Mouse (Mus musculus) right cerebral cortex, adult 18-20 months (tissue): ENCODE measurements around the gene Arx.
A peak's percentile ranks its signal among the peaks of the same experiment; 100 is the strongest.

Experiments
- DNase-seq: peaks from one replicate; pipeline ENCODE4 v3.0.0; 2022; ENCODE audit warnings: mixed read lengths

Gene Arx

DNA sequence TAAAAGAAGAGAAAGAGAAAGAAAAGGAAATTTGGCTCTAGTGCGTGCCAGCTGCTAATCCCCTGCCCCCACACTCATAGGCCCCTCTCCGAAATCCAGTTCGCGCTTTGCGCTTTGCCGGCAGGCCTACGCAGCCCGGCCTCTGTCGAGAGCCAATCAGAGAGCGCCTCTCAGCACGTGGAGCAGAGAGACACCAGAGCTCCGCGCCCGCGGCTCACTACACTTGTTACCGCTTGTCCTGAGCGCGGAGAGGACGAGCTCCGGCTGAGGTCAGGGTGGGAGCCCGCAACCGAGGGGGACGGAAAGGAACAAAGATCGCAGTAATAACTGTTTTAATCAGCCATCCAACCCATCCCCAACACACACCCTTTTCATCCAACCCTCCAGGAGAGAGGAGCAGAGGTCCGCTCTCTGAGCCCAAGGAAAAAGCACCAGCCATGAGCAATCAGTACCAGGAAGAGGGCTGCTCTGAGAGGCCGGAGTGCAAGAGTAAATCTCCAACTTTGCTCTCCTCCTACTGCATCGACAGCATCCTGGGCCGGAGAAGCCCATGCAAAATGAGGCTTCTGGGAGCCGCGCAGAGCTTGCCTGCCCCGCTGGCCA, at the start of gene Arx:
TSS of gene Arx (plus strand) at position 155 of the 603 bp plus-strand sequence.
- DNase-seq = peak; percentile 64

DNA sequence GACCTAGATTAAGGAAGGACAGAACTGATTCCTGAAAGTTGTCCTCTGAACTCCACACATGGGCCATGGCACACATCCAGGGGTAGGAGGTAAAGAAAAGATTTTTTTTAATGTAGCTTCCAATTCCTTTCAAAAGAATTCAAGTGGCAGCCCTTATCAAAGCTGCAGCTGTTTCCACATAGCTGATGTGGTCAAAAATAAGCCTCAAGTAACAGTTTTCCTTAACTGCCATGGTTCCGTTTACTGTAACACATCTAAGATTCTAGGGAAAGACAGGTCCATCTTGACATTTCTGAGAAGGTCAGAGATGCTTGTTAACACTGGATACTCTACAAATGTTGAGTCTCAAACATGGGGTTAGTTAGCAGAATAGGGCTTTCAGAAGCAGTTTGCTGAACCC, 34.9 kb upstream of the Arx start:
- no peak for DNase-seq

DNA sequence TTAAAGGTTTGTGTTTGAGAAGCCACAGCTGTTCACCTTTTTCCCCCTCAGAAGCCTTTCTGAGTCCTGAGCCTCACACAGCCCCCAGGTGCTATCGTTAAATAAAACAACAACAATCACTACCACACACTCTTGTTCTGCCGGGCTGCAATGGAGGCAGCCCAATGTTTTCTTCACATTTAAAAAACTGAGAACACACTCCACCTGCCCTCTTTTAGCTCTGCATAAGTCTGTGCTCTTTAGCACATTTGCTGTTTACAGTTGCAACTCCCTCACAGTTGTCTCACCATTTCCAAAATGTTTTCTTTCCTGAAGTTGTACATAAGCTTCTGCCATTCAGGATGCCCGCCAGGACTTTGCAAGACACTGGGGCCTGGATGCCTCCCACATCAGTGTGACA, 10.6 kb upstream of the Arx start:
- no peak for DNase-seq

DNA sequence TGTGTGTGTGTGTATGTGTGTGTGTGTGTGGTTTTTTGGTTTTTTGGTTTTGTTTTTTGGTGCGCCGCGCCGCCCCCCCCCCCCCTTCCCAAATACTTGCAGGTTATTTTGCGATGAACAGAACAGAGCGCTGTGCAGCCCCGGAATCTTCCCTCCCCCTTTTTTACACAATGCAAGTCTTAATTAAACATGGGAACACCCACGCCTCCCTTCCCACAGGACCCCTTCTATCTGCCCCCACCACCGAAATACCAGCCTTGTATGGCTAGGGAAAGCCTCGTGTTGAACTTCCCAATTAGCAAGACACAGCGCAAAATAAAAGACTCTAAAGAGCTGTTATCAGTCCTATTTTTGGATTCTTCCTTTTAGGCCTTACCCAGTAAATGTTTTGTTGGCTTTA, 6.3 kb upstream of the Arx start:
- no peak for DNase-seq

DNA sequence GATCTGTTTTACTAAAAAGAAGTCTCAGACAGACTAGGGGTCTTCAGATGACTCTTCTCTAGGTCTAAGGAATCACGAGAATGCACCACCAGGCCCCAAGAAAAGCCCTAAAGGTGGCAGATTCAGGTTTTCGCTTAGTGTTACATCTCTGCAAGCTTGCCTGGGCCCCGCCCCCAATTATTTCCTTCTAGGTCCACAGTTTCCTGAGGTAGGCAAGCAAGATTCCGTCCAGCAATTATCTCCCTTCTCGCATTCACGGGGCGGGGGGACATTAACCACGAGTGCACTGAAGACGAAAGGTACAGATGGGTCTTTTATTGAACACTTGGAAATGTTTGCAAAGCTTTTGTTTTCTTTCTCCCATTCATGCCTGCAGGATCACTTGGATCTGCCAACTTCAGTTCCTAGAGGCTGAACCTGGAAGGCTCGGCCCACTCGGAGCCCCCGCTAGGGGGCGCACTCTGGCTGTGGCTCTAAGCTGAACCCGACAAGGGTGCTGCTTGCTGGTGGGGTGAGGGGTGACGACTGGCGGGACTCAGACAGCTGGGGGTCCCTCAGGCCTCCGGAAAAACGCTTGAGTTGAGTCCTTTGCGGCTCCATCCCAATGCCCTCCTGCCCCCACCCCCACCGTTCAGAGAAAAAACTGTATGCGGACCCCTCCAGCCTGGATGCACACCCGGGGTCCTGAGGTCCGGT, 5.1 kb upstream of the Arx start:
- no peak for DNase-seq

DNA sequence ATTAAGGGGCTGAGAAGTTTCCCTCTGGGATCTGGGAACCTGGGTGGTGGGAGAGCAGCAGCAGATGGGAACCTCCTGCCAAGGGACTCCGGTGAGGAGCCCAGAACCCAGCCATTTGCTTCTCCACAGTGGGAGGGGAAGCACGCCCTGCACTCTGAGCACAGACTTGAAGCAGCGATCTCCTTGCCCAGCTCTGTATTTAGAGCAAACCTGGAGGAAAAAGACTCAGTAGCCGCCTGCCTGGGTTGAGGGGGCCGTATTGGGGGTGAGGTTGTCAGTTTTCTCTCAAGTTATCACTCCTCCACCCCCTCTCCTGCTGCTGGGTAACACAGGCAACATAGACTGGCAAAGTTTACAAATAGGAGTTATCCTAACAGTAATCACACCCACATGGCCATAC, 4.5 kb upstream of the Arx start:
- DNase-seq = no peak

DNA sequence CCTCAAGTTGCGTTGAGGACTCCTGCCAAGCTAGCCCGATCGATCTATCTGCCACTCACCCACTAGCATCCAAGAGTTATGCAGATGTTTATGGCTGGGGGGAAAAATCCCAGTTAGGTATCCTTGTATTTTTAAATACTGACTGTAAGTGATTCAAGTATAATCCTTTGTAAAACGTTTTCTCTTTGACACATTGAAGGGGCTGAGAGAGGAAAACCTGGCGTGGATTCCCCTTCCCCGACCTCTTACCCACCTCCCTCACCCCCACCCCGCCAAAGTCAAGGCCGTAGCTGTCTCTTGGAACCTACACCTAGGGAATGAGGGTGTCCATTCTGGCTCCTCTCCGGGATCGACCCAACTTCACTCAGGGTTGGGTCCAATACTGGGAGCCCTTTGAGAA, 1.2 kb upstream of the Arx start:
- no peak for DNase-seq

DNA sequence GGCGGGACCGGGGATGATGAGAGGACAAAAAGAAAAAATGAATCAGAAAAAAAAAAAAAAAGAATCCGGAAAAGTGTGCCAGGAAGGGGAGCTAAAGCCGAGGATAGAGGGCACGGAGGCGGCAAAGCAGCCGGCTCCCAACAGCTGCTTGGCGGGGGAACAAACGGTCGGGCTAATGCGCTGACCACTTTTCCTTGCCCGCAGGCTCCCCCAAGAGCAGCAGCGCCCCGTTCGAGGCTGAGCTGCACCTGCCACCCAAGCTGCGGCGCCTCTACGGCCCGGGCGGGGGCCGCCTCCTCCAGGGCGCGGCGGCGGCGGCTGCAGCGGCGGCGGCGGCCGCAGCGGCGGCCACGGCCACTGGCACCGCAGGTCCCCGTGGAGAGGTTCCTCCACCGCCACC, 2.1 kb downstream of the Arx start:
- DNase-seq = no peak

DNA sequence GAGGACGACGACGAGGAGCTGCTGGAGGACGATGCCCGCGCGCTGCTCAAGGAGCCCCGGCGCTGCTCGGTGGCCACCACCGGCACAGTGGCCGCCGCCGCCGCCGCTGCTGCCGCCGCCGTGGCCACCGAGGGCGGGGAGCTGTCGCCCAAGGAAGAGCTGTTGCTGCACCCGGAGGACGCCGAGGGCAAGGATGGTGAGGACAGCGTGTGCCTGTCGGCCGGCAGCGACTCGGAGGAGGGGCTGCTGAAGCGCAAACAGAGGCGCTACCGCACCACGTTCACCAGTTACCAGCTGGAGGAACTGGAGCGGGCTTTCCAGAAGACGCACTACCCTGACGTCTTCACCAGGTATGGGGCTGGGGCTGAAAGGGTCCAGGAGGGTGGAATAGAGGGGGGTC, 2.8 kb downstream of the Arx start:
- DNase-seq = no peak

DNA sequence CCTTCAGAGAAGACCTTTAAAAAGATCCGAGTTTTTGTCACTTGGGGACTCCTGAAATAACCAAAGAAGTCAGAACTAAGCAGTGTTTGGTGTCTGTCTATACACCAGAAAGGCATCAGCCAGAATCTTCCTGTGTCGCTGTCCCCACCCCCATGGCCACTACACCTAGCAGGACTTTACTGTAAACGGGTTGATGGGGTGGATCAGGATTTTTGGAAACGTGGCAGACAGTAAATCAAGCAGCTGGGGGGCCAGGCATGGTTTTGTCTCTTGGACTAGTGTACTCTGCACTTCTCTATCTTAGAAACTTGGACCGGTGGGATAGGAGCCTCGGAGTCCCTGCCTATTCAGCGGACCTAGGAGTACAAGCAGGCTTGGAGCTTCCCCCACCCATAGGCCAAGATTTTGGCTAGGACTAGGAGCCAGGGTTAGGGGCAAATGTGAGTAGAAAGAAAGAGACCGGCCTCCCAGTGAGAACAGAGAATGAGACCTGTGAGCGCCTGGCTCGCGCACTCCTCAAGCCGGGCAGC, 3.7 kb downstream of the Arx start:
- no peak for DNase-seq

DNA sequence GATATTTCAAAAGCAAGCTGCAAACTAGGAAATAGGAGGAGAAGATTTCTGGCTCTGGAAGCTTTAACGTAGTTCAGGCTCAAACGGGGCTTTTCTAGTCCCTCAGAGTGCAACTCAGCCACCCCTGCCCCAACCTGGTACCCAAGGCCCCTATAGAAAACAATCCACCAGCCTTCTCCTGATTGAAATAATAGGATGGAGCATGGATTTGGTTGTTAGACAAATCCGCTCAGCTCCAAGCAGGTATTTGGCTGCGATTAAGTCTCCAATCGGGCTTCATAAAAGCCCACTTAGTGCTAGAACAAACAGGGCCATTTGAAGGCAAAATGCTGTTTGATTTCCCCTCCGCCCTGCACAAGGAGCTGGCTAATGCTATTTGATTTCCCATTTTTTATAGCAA, 5.8 kb downstream of the Arx start:
- no peak for DNase-seq

DNA sequence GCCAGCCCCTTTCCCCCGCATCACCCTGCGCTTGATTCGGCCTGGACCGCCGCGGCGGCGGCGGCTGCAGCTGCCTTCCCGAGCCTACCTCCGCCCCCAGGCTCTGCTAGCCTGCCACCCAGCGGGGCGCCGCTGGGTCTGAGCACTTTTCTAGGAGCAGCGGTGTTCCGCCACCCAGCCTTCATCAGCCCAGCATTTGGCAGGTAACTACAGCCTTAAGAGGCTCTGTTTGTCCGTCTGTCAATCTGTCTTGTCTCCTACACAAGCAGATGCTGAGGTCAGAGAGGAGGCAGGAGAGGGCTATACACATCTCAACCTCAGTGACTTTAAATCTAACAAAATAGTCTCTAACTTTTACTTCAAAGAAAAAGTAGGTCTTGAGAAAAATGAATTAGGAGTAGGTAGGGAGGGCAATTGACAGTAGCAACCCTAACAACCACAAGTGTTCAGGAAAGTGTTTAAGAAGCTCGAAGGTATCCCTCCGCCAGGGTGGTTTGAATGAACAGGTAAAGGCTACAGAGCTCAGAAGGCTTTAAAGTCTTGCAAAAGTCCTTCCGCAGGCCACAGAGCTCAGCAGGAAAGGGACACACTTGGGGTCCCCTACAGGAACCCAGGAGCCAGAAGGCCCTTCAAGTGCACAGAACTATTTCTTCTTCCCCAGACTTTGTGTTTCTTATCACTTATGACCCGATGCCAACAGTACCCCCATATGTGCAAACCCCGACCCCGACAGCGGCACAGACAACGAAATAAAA, 8.7 kb downstream of the Arx start:
- no peak for DNase-seq

DNA sequence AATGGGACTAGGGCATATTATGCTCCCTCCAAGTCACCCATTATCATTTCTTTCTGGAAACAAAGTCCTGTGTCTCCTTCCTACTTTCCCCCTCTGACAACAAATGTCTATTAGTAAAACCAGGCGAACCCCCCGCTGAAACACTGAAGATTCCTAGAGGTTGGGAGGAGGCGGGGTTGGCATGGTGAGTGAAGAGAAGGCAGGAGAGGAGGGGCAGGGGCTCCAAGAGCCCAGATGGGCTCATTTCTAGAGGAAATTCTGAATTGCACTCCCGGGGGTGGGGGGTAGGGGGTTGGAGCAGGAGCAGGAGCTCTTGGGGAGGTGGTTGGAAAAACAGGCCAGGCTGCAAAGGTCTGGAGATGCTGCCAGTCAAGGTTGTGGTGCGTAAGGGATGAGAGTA, 9.6 kb downstream of the Arx start:
- no peak for DNase-seq

DNA sequence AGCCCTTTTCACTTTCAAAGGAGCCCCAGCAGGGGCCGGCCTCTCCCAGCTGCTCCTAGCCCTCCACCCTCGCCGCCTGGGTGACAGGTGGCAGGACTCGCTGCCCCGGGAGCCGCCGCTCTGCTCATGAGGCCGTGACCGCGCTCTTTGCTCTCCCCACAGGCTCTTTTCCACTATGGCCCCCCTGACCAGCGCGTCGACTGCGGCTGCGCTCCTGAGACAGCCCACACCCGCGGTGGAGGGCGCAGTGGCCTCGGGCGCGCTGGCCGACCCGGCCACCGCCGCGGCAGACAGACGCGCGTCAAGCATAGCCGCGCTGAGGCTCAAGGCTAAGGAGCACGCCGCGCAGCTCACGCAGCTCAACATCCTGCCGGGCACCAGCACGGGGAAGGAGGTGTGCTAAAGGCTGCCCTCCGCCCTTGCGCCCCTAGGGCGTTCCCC, 10.8 kb downstream of the Arx start:
- DNase-seq = no peak

DNA sequence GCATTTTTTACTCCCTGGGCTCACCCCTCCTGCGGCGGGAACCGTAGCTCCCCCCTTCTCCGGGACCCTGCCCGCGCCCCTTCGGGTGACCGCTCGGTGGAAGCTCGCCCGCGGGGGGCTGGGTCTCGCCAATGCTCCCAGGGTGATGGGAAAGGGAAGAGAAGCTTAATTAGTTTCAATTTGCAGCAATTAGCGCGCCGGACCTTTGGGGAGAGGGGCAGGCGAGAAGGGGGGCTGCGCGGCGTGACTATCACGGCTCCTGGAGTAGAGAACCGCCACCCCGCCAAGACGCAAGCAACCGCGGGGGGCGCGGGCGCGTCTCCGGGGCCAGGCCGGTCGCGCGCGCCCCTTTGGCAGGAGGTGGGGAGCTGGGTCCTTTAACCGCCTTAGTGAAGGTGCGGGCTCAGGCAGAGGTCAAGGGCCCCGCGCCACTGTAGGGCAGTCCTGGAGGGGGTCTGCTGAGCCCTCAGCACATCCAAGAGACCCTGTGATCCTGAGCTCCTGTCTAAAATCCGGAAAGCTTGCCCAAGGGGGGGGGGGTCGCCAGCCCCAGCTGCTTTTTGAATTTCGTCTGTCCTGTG, 12.9 kb downstream of the Arx start:
- DNase-seq = no peak

DNA sequence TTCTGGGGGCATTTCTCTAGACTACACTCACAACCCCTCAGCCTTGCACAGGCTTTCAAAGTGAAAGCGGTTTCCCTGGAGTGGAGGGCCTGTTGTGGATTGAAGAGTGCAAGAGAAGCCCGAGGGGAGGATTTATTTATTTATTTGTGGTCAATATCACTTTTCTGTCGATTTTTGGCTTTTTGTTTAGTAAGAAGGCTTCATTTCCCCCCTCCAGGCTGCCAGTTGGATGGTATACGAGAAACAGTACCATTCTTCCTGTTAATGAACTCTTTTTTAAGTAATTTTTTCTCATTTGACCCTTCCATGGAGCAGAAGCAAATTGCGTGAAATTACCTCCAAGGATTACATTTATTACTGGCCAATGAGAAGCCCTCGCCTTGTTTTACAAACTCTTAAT, 13.5 kb downstream of the Arx start:
- DNase-seq = no peak

DNA sequence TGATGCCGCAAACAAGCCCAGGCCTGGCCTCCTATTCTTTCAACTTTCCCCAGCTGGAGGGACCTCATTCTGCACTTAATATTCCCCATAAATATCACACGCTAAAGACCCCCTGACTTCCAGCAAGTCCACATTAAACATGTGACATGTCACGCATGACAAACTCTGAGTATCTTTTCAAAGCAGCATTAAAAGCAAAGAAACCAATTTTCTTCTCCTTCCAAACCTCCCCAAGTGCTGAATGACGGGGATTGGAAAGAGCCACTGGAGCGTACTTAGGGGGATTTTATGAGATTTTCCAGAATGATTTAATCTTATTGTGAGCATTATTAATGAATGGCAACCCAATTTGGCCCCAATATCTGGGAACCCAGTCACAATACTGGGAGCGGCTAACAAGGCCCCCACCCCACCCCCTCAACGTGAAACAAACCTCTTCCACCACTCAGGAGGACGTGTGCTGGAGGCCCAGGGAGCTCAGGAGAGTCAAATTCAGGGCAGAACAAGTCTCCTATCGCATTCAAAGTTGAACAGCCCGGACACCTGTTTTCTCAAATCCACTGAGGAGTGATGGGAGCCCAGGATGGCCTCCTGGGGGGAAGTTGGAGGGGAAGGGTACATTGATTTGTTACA, 14.1 kb downstream of the Arx start:
- no peak for DNase-seq

DNA sequence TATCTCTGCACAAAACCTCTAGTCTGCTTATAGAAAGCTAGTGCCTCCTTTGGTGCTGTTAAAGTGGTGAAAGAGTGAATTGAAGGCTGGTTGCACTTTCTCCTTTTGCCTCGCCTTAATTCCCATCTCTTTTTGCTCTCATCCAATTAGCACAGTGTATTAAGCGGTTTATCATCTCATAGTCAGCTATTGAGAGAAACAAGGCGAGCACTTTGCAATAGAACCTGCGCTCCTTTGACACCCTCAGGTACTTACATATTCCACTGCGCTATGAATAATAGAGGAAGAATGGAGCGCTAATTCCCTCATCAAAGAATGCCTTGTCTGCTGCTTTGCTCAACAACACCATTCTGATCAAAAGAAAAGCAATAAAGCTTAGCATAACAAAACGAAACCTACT, 15.6 kb downstream of the Arx start:
- DNase-seq = no peak

DNA sequence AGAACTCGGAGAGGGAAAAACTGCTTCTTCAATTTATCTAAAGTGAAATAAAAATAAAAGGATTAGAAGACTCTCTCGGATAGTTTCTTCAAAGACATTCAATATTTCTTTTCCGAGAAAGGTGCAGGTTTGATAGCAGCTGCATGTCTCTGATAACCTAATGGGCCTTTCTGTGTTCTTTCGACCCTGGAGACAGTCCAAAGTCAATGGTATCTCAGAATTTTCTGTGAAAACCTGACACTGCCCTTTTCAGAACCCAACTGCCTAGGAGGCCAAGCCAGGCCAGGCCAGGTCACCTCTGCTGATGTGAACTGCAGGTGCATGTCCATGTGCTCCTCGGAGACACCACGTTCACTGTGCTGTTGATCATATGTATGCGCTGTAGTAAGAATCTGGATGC, 19.5 kb downstream of the Arx start:
- no peak for DNase-seq

DNA sequence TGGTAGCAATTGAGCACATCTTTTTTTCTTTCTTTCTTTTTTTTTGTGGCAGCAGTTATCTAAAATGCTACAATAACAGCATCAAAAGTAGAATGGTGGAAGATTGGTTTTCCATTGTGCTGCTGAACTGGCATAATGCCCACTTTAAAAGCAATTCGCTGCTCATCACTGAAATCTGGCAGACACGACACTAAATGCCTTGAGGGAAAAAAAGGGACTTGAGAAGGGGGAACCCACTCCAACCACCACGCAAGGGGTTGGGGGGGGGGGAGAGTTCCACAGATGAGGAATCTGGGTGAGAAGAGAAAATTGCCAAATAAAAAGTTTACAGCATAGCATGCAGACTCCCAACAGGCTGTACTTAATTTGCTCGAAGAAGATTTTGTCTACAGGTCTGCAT, 31.3 kb downstream of the Arx start:
- no peak for DNase-seq

DNA sequence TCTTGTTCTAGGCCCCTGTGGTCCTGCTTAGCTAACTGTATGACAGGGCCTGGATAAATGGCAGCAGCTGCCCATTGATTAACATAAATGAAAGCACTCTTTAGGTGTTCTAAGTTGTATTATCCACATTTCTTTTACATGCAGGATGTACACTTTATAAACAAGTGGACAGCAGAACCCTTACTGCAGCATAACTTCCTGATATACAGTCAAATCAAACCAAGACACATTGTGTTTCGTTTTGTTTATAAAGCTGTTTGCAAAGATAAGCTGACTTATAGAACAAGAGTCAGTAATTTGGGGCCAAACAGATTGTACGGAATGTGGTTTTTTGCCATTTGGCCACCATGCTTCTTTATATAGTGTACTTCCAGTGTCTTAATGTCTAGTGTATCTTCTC, 33.7 kb downstream of the Arx start:
- DNase-seq = no peak

DNA sequence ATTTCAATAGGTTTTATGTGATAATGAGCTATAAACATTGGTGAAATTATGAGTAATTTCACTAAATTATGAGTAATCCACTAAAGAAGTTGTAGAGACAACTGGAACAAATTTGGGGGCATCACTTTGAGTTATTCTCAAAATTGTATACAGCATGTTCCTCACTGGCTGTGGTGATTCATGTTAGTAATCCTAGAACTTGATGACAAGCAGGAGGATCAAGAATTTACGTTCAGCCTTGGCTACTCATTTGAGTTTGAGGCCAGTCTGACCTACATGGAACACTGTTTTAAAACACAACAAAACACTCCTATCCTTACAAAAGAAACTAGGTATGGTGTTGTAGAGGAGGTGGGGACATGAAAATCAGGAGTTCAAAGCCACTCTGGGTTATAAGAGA, 35.1 kb downstream of the Arx start:
- DNase-seq = no peak
